Mouse (Mus musculus) cerebellum, postnatal 36 days (tissue): ENCODE measurements around the gene Klrc3.
"Not testable (repeated sequence)": the region's sequence is repeated elsewhere in the genome, so short reads cannot be mapped to it uniquely, and the experiment has no call there.

ENCODE experiments used
- DNase-seq, 2 experiments: peaks; one replicate each; pipeline ENCODE4 v3.0.0; 2021 to 2022; ENCODE audit warnings: mixed read lengths in 2 of 2

The Klrc3 gene

GRCm38 (mm10) chr6:129643237-129643636 is at the start of gene Klrc3:
Klrc3 (minus strand) TSS chr6:129643337.
- DNase-seq: not testable (repeated sequence)

- DNase-seq: not testable (repeated sequence)
These were observed 48.3 kb upstream of the Klrc3 start for GRCm38 (mm10) chr6:129691436-129691835.

- no peak for DNase-seq
These were observed 37.2 kb upstream of the Klrc3 start for GRCm38 (mm10) chr6:129680379-129680778.

GRCm38 (mm10) chr6:129678873-129679272 is 35.7 kb upstream of the Klrc3 start, which contains the start of gene Klrc1:
Klrc1 (minus strand) TSS chr6:129678973.
- DNase-seq: no peak

GRCm38 (mm10) chr6:129661301-129661700 is 18.2 kb upstream of the Klrc3 start:
- not testable (repeated sequence) for DNase-seq

GRCm38 (mm10) chr6:129660589-129660988 is 17.5 kb upstream of the Klrc3 start, which contains the start of gene Klrc2:
Klrc2 (minus strand) TSS chr6:129660689.
- DNase-seq: not testable (repeated sequence)

- not testable (repeated sequence) for DNase-seq
These were observed 917 bp upstream of the Klrc3 start for GRCm38 (mm10) chr6:129644054-129644453.

GRCm38 (mm10) chr6:129631046-129631445 is 12.1 kb downstream of the Klrc3 start:
- DNase-seq: not testable (repeated sequence)

- no peak for DNase-seq
These were observed 19.4 kb downstream of the Klrc3 start, which contains the start of gene Klrk1 for GRCm38 (mm10) chr6:129623735-129624134. Klrk1 (minus strand) TSS chr6:129623864.

GRCm38 (mm10) chr6:129608372-129608771 is 34.8 kb downstream of the Klrc3 start:
- DNase-seq: no peak

- DNase-seq: no peak
These were observed 51.6 kb downstream of the Klrc3 start, which contains the start of gene Klrd1 for GRCm38 (mm10) chr6:129591508-129591907. Klrd1 (plus strand) TSS chr6:129591782.
